Mouse (Mus musculus) erythroblast, embryonic 14.5 days (primary cell): ENCODE measurements around the gene Impad1.

ENCODE experiments used
- GATA1 ChIP-seq: IDR thresholded peaks from 2 replicates; pipeline ENCODE4 v1.6.1; 2012; ENCODE audit warnings: low read length, inconsistent platforms, mixed read lengths
- TAL1 ChIP-seq: IDR thresholded peaks from 3 replicates; pipeline ENCODE4 v1.6.1; 2012; ENCODE audit warnings: low read length, inconsistent platforms, mixed read lengths

- TF ChIP-seq TAL1: no peak
- TF ChIP-seq GATA1: no peak
Observed at GRCm38 (mm10) chr4:4729427-4729826, 63.7 kb downstream of the Impad1 start.
